Mouse (Mus musculus): ENCODE results near the gene Dmtf1. TPM values are rescaled to one million over a fixed set of nuclear protein-coding genes. Genes with fewer than 3 reads are reported as not detected.

The Dmtf1 gene
- polyA plus RNA-seq, 1 experiment from 2014 or later, result 45.6 TPM

GRCm38 (mm10) chr5:9107296-9108089 is 54.1 kb downstream of the Dmtf1 start:
- peak; percentile 13 for DNase-seq (ENCODE audit: low spot score)

GRCm38 (mm10) chr5:9106806-9107205 is 54.8 kb downstream of the Dmtf1 start:
- no peak for DNase-seq (ENCODE audit: low spot score)

- DNase-seq (ENCODE audit: low spot score), result no peak
Observed at GRCm38 (mm10) chr5:9103958-9104357, 57.6 kb downstream of the Dmtf1 start.

- no peak for DNase-seq (ENCODE audit: low spot score)
Observed at GRCm38 (mm10) chr5:9102696-9103095, 58.9 kb downstream of the Dmtf1 start.

GRCm38 (mm10) chr5:9100849-9101801 is 60.5 kb downstream of the Dmtf1 start:
- peak; percentile 38 for DNase-seq (ENCODE audit: low spot score)

GRCm38 (mm10) chr5:9100207-9100848 is 61.2 kb downstream of the Dmtf1 start, which contains the start of gene Tmem243:
Tmem243 (plus strand) TSS chr5:9100668.
- peak; percentile 71 for DNase-seq (ENCODE audit: low spot score)

- no peak for DNase-seq (ENCODE audit: low spot score)
Observed at GRCm38 (mm10) chr5:9093490-9093889, 68.1 kb downstream of the Dmtf1 start.

GRCm38 (mm10) chr5:9092716-9093115 is 68.9 kb downstream of the Dmtf1 start:
- no peak for DNase-seq (ENCODE audit: low spot score)

- DNase-seq (ENCODE audit: low spot score), result no peak
Observed at GRCm38 (mm10) chr5:9090493-9091106, 71.0 kb downstream of the Dmtf1 start.

- DNase-seq (ENCODE audit: low spot score), result peak; percentile 65
Observed at GRCm38 (mm10) chr5:9086924-9087719, 74.5 kb downstream of the Dmtf1 start.

- no peak for DNase-seq (ENCODE audit: low spot score)
Observed at GRCm38 (mm10) chr5:9079773-9080501, 81.6 kb downstream of the Dmtf1 start.

GRCm38 (mm10) chr5:9073177-9073854 is 88.3 kb downstream of the Dmtf1 start:
- DNase-seq (ENCODE audit: low spot score), result peak; percentile 40

GRCm38 (mm10) chr5:9071360-9071759 is 90.2 kb downstream of the Dmtf1 start:
- no peak for DNase-seq (ENCODE audit: low spot score)

- no peak for DNase-seq (ENCODE audit: low spot score)
Observed at GRCm38 (mm10) chr5:9069599-9070209, 91.9 kb downstream of the Dmtf1 start.

GRCm38 (mm10) chr5:9068886-9069285 is 92.7 kb downstream of the Dmtf1 start:
- no peak for DNase-seq (ENCODE audit: low spot score)
